Mouse (Mus musculus) lung, adult 2 months (tissue): ENCODE data around the gene Nsrp1. TPM values are rescaled to one million over a fixed set of nuclear protein-coding genes. Genes with fewer than 3 reads are reported as not detected.

Source experiments
- DNase-seq: peaks from one replicate; pipeline ENCODE4 v3.0.0; 2022
- H3K4me1 ChIP-seq: fragments of 200-500 bp; 2 replicates; pipeline ENCODE4 v1.6.1; 2011; ENCODE audit warnings: low read length; ENCODE audit not compliant: control insufficient read depth, insufficient read depth
- H3K4me3 ChIP-seq: fragments of 200-500 bp; replicated peaks from 2 replicates; pipeline ENCODE3; 2011; ENCODE audit warnings: low read depth, mild to moderate bottlenecking, control low read depth, low read length; ENCODE audit errors: extremely low read depth
- CTCF ChIP-seq: fragments of 200-500 bp; IDR thresholded peaks from 2 replicates; pipeline ENCODE4 v1.5.1; 2011; ENCODE audit warnings: mild to moderate bottlenecking, low read length, control low read depth; ENCODE audit not compliant: insufficient read depth
- POLR2A ChIP-seq: fragments of 200-500 bp; IDR thresholded peaks from 2 replicates; pipeline ENCODE4 v1.6.1; 2011; ENCODE audit warnings: low read depth, mild to moderate bottlenecking, control low read depth, low read length, borderline replicate concordance; ENCODE audit errors: extremely low read depth
- WGBS: fragments of 180-500 bp; shearing (Covaris S2); methylation state at CpG from one replicate; pipeline ENCODE4 v1.1.7; 2018; 5-methylcytosine and 5-hydroxymethylcytosine counted together
- polyA plus RNA-seq: library from polyadenylated mRNA; depleted of rRNA; stranded (reverse); fragments of >200 nt; gene quantifications from 2 replicates; pipeline ENCODE4 v1.2.3, GENCODE M21; 2012; rRNA removed

Nsrp1 gene
- polyA plus RNA-seq, 1 experiment = 1.8 TPM

- no peak for DNase-seq
- no peak; the same call in 1 of the 2 replicates for TF ChIP-seq POLR2A
- no peak for TF ChIP-seq CTCF
- Histone ChIP-seq H3K4me1 (peaks cover 20% of the 10 kb centered on the region), H3K4me3 (peak overlapping the region; percentile 14)
- WGBS = 24% methylated on average over 20 of the region's 20 CpGs
Observed at GRCm38 (mm10) chr11:76995966-76996672, 82.1 kb downstream of the Nsrp1 start.

Other genes starting within 250 kb of the Nsrp1 start
- gene Cpd, start 231.4 kb downstream of the Nsrp1 start, polyA plus RNA-seq = 36.9 and 49.0 TPM in 2 replicates
- gene Tmigd1, start 176.3 kb downstream of the Nsrp1 start, polyA plus RNA-seq = 0.10 and 0.39 TPM in 2 replicates
- 10.4 and 20.1 TPM in 2 replicates for gene Blmh, start 153.6 kb downstream of the Nsrp1 start, polyA plus RNA-seq
- 6.1 and 9.5 TPM in 2 replicates for gene Slc6a4, start 79.8 kb downstream of the Nsrp1 start, polyA plus RNA-seq
- 0.45 and 0.50 TPM in 2 replicates for gene Efcab5, start 110.5 kb upstream of the Nsrp1 start, polyA plus RNA-seq
- 31.8 and 36.9 TPM in 2 replicates for gene Ssh2, start 137.9 kb upstream of the Nsrp1 start, polyA plus RNA-seq